Mouse (Mus musculus): ENCODE results near the gene Tmem163.

Tmem163 gene

GRCm38 (mm10) chr1:127500219-127500618 lies 179.1 kb downstream of the Tmem163 start:
- DNase-seq (ENCODE audit: low spot score), result peak; percentile 37

- no peak for DNase-seq (ENCODE audit: low spot score)
These were observed 180.6 kb downstream of the Tmem163 start for GRCm38 (mm10) chr1:127498746-127499145.

GRCm38 (mm10) chr1:127496737-127497543 lies 182.4 kb downstream of the Tmem163 start:
- no peak for DNase-seq (ENCODE audit: low spot score)

- no peak for DNase-seq (ENCODE audit: low spot score)
These were observed 192.2 kb downstream of the Tmem163 start for GRCm38 (mm10) chr1:127487161-127487560.

GRCm38 (mm10) chr1:127484826-127485225 lies 194.5 kb downstream of the Tmem163 start:
- no peak for DNase-seq (ENCODE audit: low spot score)

GRCm38 (mm10) chr1:127484188-127484587 lies 195.2 kb downstream of the Tmem163 start:
- no peak for DNase-seq (ENCODE audit: low spot score)

- no peak for DNase-seq (ENCODE audit: low spot score)
These were observed 196.4 kb downstream of the Tmem163 start for GRCm38 (mm10) chr1:127482911-127483310.

- DNase-seq (ENCODE audit: low spot score), result no peak
These were observed 203.6 kb downstream of the Tmem163 start for GRCm38 (mm10) chr1:127475756-127476155.

GRCm38 (mm10) chr1:127470175-127470574 lies 209.2 kb downstream of the Tmem163 start:
- no peak for DNase-seq (ENCODE audit: low spot score)

GRCm38 (mm10) chr1:127467238-127467637 lies 212.1 kb downstream of the Tmem163 start:
- DNase-seq (ENCODE audit: low spot score), result no peak

- DNase-seq (ENCODE audit: low spot score), result no peak
These were observed 214.1 kb downstream of the Tmem163 start for GRCm38 (mm10) chr1:127465292-127465691.

- no peak for DNase-seq (ENCODE audit: low spot score)
These were observed 215.3 kb downstream of the Tmem163 start for GRCm38 (mm10) chr1:127464041-127464440.

GRCm38 (mm10) chr1:127461017-127461416 lies 218.3 kb downstream of the Tmem163 start:
- no peak for DNase-seq (ENCODE audit: low spot score)

- DNase-seq (ENCODE audit: low spot score), result no peak
These were observed 219.8 kb downstream of the Tmem163 start for GRCm38 (mm10) chr1:127459576-127459975.

GRCm38 (mm10) chr1:127459015-127459451 lies 220.3 kb downstream of the Tmem163 start:
- DNase-seq (ENCODE audit: low spot score), result no peak

- DNase-seq (ENCODE audit: low spot score), result no peak
These were observed 226.0 kb downstream of the Tmem163 start for GRCm38 (mm10) chr1:127453397-127453796.

- DNase-seq (ENCODE audit: low spot score), result no peak
These were observed 234.4 kb downstream of the Tmem163 start for GRCm38 (mm10) chr1:127444836-127445485.

- DNase-seq (ENCODE audit: low spot score), result no peak
These were observed 236.2 kb downstream of the Tmem163 start for GRCm38 (mm10) chr1:127442880-127443877.

- no peak for DNase-seq (ENCODE audit: low spot score)
These were observed 237.6 kb downstream of the Tmem163 start for GRCm38 (mm10) chr1:127441736-127442135.

- no peak for DNase-seq (ENCODE audit: low spot score)
These were observed 238.3 kb downstream of the Tmem163 start for GRCm38 (mm10) chr1:127441007-127441406.

GRCm38 (mm10) chr1:127439452-127439891 lies 239.9 kb downstream of the Tmem163 start:
- no peak for DNase-seq (ENCODE audit: low spot score)

GRCm38 (mm10) chr1:127437091-127437490 lies 242.3 kb downstream of the Tmem163 start:
- no peak for DNase-seq (ENCODE audit: low spot score)

Data from urinary bladder, postnatal 10 days (tissue).